In genomic region chr2:28261438-28261837, GRCm38 (mm10) we compare ENCODE assay signal across 25 mouse cellular contexts.
DNase-seq lines count a peak whose midpoint lies in the region; ATAC-seq and TF ChIP-seq lines count a peak whose summit lies in the region.
"Had no signal": no experiment of that assay in that cellular context is flagged by ENCODE, and none has a peak within 500 bp of the region (broad histone marks: within the 10 kb centered on the region; RNA-seq: fewer than 3 reads in every experiment).

No protein-coding gene starts in this region.

- no peaks in the 10 kb centered on the region for H3K4me1 ChIP-seq in midbrain, postnatal 0 days (ENCODE audit: insufficient read depth, low read length)
- peaks cover 10% of the 10 kb centered on the region; the same call in 1 of the 2 replicates for H3K4me1 ChIP-seq in midbrain, embryonic 13.5 days (replicated peaks)
- H3K4me1 ChIP-seq: kidney, embryonic 15.5 days; liver, embryonic 15.5 days had no signal

- no peaks in the 10 kb centered on the region for H3K27me3 ChIP-seq in midbrain, postnatal 0 days (ENCODE audit: insufficient read depth, low read length)
- no peaks in the 10 kb centered on the region for H3K27me3 ChIP-seq in midbrain, embryonic 13.5 days
- H3K27me3 ChIP-seq: hindbrain, embryonic 15.5 days; kidney, embryonic 15.5 days; liver, embryonic 15.5 days had no signal

- no peak overlapping the region for H3K27ac ChIP-seq in midbrain, postnatal 0 days (ENCODE audit: low read depth, low read length)
- H3K27ac ChIP-seq in midbrain, embryonic 13.5 days, result no peak overlapping the region
- H3K27ac ChIP-seq: hindbrain, embryonic 15.5 days; kidney, embryonic 15.5 days; liver, embryonic 15.5 days; midbrain, embryonic 10.5 days; stomach, postnatal 0 days had no signal

- ATAC-seq in midbrain, postnatal 0 days (ENCODE audit: low FRiP score), result no peak
- no peak for ATAC-seq in midbrain, embryonic 13.5 days
- ATAC-seq: forebrain, embryonic 14.5 days had no signal

- peak; percentile 41 for DNase-seq in midbrain, postnatal 0 days (ENCODE audit: low spot score)
- DNase-seq in cerebellum, adult 18-20 months, result peak; percentile 58 to 62
- DNase-seq in cerebellum, postnatal 10 days, result peak; percentile 70 to 82
- DNase-seq in urinary bladder, adult 2 months (ENCODE audit: low spot score), result no peak
- DNase-seq in right cerebral cortex, postnatal 10 days (ENCODE audit: low spot score in 2 of 2), result no peak
- DNase-seq in heart, adult 8-10 months (ENCODE audit: low spot score), result no peak
- DNase-seq: adrenal gland, postnatal 36 days; B cell, adult 2 months; gastrocnemius, postnatal 14 days; kidney, adult 18-20 months; kidney, postnatal 25 days; liver; lung, embryonic 14.5 days; retina, postnatal 1 day; right cerebral cortex, postnatal 25 days; thymus, adult 2 months; thymus, postnatal 36 days had no signal

- TF ChIP-seq CTCF in midbrain, postnatal 0 days (IDR thresholded peaks at IDR 0.05), result no peak

- H3K9me3 ChIP-seq in midbrain, postnatal 0 days (ENCODE audit: low read length), result no peaks in the 10 kb centered on the region
- no peaks in the 10 kb centered on the region for H3K9me3 ChIP-seq in midbrain, embryonic 13.5 days
- H3K9me3 ChIP-seq: hindbrain, embryonic 15.5 days; kidney, embryonic 15.5 days; liver, embryonic 15.5 days; midbrain, embryonic 10.5 days had no signal

- 56% methylated on average over 3 of the region's 3 CpGs for WGBS in midbrain, postnatal 0 days
- 74% methylated on average over 3 of the region's 3 CpGs for WGBS in midbrain, embryonic 13.5 days

- no peaks in the 10 kb centered on the region for H3K36me3 ChIP-seq in midbrain, postnatal 0 days (ENCODE audit: insufficient read depth, low read length)
- H3K36me3 ChIP-seq in midbrain, embryonic 13.5 days, result no peaks in the 10 kb centered on the region
- H3K36me3 ChIP-seq: hindbrain, embryonic 15.5 days; kidney, embryonic 15.5 days; liver, embryonic 15.5 days; midbrain, embryonic 10.5 days had no signal

- no peak overlapping the region for H3K9ac ChIP-seq in midbrain, postnatal 0 days (replicated peaks; ENCODE audit: low read length, poor library complexity, severe bottlenecking)
- H3K9ac ChIP-seq in midbrain, embryonic 13.5 days (replicated peaks), result no peak overlapping the region
- H3K9ac ChIP-seq: hindbrain, embryonic 15.5 days; kidney, embryonic 15.5 days; liver, embryonic 15.5 days; lung, embryonic 14.5 days had no signal

- no peak overlapping the region for H3K4me3 ChIP-seq in midbrain, postnatal 0 days (ENCODE audit: low read depth, low read length)
- H3K4me3 ChIP-seq in midbrain, embryonic 13.5 days (replicated peaks), result no peak overlapping the region
- H3K4me3 ChIP-seq: hindbrain, embryonic 15.5 days; kidney, embryonic 15.5 days; liver, embryonic 15.5 days; midbrain, embryonic 10.5 days had no signal

- H3K4me2 ChIP-seq in midbrain, postnatal 0 days (ENCODE audit: low read depth, low read length, poor library complexity, severe bottlenecking), result no peak overlapping the region
- no peak overlapping the region for H3K4me2 ChIP-seq in midbrain, embryonic 13.5 days (replicated peaks)
- H3K4me2 ChIP-seq: heart, embryonic 11.5 days; hindbrain, embryonic 15.5 days; kidney, embryonic 15.5 days; liver, embryonic 15.5 days; lung, embryonic 14.5 days had no signal

Comparison
In these comparisons a context has a peak if more than half of its experiments do, and no peak if none do; other contexts are left out.
1. DNase-seq: peak in midbrain, postnatal 0 days (single experiment), cerebellum, adult 18-20 months (2 of 2) and cerebellum, postnatal 10 days (2 of 2); none in urinary bladder, adult 2 months (single experiment), right cerebral cortex, postnatal 10 days (0 of 2) and heart, adult 8-10 months (single experiment).